Mouse (Mus musculus): ENCODE results near the gene Sult6b1.

DNA sequence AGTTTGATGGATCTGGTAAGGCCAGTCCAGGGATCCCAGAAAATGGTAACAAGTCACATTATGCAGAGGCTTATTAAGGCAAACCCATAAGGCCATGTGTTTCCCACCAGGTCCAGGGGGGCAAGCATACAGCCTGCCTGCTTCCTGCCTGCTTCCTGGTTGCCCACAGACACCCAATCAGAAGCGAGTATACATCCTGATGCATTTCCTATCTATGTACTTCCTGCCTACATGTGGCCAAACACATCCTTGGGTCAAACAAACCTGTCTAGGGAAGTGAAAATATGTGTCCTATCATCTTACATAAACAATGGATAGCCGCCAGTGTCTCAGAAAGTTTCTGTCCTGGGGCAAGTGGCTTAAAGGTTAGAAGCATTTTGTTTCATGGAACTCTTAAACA, 3.6 kb downstream of the Sult6b1 start:
- TF ChIP-seq CTCF (IDR thresholded peaks at IDR 0.05; ENCODE audit: insufficient read depth, low read length) = no peak
- no peak for TF ChIP-seq POLR2A (IDR thresholded peaks at IDR 0.05; ENCODE audit: borderline replicate concordance, extremely low read depth, low read depth, low read length)

All from lung, adult 2 months (tissue).